Mouse (Mus musculus): ENCODE results near the gene Clec2h. TPM values are rescaled to one million over a fixed set of nuclear protein-coding genes. Genes with fewer than 3 reads are reported as not detected.

The Clec2h gene
- total RNA-seq, 2 experiments from 2014 or later = not detected

Other genes starting within 250 kb of the Clec2h start
- gene Itfg2, start 237.5 kb upstream of the Clec2h start, total RNA-seq (2021) = 10 to 100 TPM; 27.8 to 34.2 TPM
- gene Fkbp4, start 223.7 kb upstream of the Clec2h start, total RNA-seq (2021) = 100 to 1,000 TPM; 199 to 200 TPM
- 1 to 10 TPM; 1.1 to 2.9 TPM for gene Pzp, start 135.7 kb upstream of the Clec2h start, total RNA-seq (2021)
- under 1 TPM in 1 of 2 experiments, not detected in 1; 0.11 TPM for gene A2ml1, start 80.8 kb upstream of the Clec2h start, total RNA-seq (2021)
- gene Klrb1a, start 38.9 kb upstream of the Clec2h start, total RNA-seq (2021) = not detected
- gene Klrb1, start 60.7 kb downstream of the Clec2h start, total RNA-seq (2021) = not detected
- gene Klrb1c, start 126.8 kb downstream of the Clec2h start, total RNA-seq (2021) = not detected
- gene Gm44511, start 163.9 kb downstream of the Clec2h start, total RNA-seq (2021) = not detected
- gene Klrb1b, start 163.9 kb downstream of the Clec2h start, total RNA-seq (2021) = not detected
- gene Clec2i, start 225.2 kb downstream of the Clec2h start, total RNA-seq (2021) = not detected
- gene BC035044, start 228.7 kb downstream of the Clec2h start, total RNA-seq (2021) = under 1 TPM in 1 of 2 experiments, not detected in 1; 0.21 TPM